Mouse (Mus musculus): ENCODE measurements around the gene Slc29a2. TPM values are rescaled to one million over a fixed set of nuclear protein-coding genes. Genes with fewer than 3 reads are reported as not detected.

Gene Slc29a2
- polyA plus RNA-seq (2017; shearing (Covaris generic)): 1.3 TPM

GRCm38 (mm10) chr19:5023621-5024479, at the start of gene Slc29a2:
Gene Slc29a2, plus strand, starts transcription at chr19:5023860.

GRCm38 (mm10) chr19:4990256-4990625, 33.4 kb upstream of the Slc29a2 start, which contains the start of gene Npas4:
Gene Npas4, minus strand, starts transcription at chr19:4990316.

GRCm38 (mm10) chr19:5038709-5039156, 15.1 kb downstream of the Slc29a2 start, which contains the start of the genes B4gat1 and AC124502.3:
Gene B4gat1, plus strand, starts transcription at chr19:5038826.
Gene AC124502.3, plus strand, starts transcription at chr19:5038891.

GRCm38 (mm10) chr19:5040862-5041523, 17.3 kb downstream of the Slc29a2 start, which contains the start of gene Brms1:
Gene Brms1, plus strand, starts transcription at chr19:5041354.

GRCm38 (mm10) chr19:5050047-5050905, 26.6 kb downstream of the Slc29a2 start, which contains the start of gene Rin1:
Gene Rin1, plus strand, starts transcription at chr19:5050481.

GRCm38 (mm10) chr19:5067867-5068569, 44.4 kb downstream of the Slc29a2 start, which contains the start of gene Cd248:
Gene Cd248, plus strand, starts transcription at chr19:5068078.

Other genes starting within 250 kb of the Slc29a2 start
- 47.7 TPM for gene Rbm4, start 230.0 kb upstream of the Slc29a2 start, polyA plus RNA-seq (2017; shearing (Covaris generic))
- gene Gm21992, start 212.2 kb upstream of the Slc29a2 start, polyA plus RNA-seq (2017; shearing (Covaris generic)): 28.1 TPM
- gene Rbm14, start 212.2 kb upstream of the Slc29a2 start, polyA plus RNA-seq (2017; shearing (Covaris generic)): 102 TPM
- gene Ccs, start 184.5 kb upstream of the Slc29a2 start, polyA plus RNA-seq (2017; shearing (Covaris generic)): 71.3 TPM
- gene Ccdc87, start 184.5 kb upstream of the Slc29a2 start, polyA plus RNA-seq (2017; shearing (Covaris generic)): not detected
- gene Ctsf, start 168.7 kb upstream of the Slc29a2 start, polyA plus RNA-seq (2017; shearing (Covaris generic)): 13.9 TPM
- not detected for gene Actn3, start 146.0 kb upstream of the Slc29a2 start, polyA plus RNA-seq (2017; shearing (Covaris generic))
- 4.3 TPM for gene Zdhhc24, start 145.2 kb upstream of the Slc29a2 start, polyA plus RNA-seq (2017; shearing (Covaris generic))
- gene Bbs1, start 117.2 kb upstream of the Slc29a2 start, polyA plus RNA-seq (2017; shearing (Covaris generic)): 0.37 TPM
- gene Dpp3, start 95.6 kb upstream of the Slc29a2 start, polyA plus RNA-seq (2017; shearing (Covaris generic)): 59.0 TPM
- 1.4 TPM for gene Peli3, start 80.7 kb upstream of the Slc29a2 start, polyA plus RNA-seq (2017; shearing (Covaris generic))
- gene Mrpl11, start 61.7 kb upstream of the Slc29a2 start, polyA plus RNA-seq (2017; shearing (Covaris generic)): 46.3 TPM
- gene Npas4, start 33.5 kb upstream of the Slc29a2 start, polyA plus RNA-seq (2017; shearing (Covaris generic)): not detected
- 3.6 TPM for gene B4gat1, start 15.0 kb downstream of the Slc29a2 start, polyA plus RNA-seq (2017; shearing (Covaris generic))
- 1.8 TPM for gene AC124502.3, start 15.0 kb downstream of the Slc29a2 start, polyA plus RNA-seq (2017; shearing (Covaris generic))
- 82.7 TPM for gene Brms1, start 17.5 kb downstream of the Slc29a2 start, polyA plus RNA-seq (2017; shearing (Covaris generic))
- gene Rin1, start 26.6 kb downstream of the Slc29a2 start, polyA plus RNA-seq (2017; shearing (Covaris generic)): 0.70 TPM
- not detected for gene Cd248, start 44.2 kb downstream of the Slc29a2 start, polyA plus RNA-seq (2017; shearing (Covaris generic))
- gene Tmem151a, start 61.7 kb downstream of the Slc29a2 start, polyA plus RNA-seq (2017; shearing (Covaris generic)): not detected
- 34.0 TPM for gene Yif1a, start 64.7 kb downstream of the Slc29a2 start, polyA plus RNA-seq (2017; shearing (Covaris generic))
- gene Cnih2, start 74.7 kb downstream of the Slc29a2 start, polyA plus RNA-seq (2017; shearing (Covaris generic)): 0.52 TPM
- gene Rab1b, start 83.2 kb downstream of the Slc29a2 start, polyA plus RNA-seq (2017; shearing (Covaris generic)): 120 TPM
- gene Klc2, start 94.7 kb downstream of the Slc29a2 start, polyA plus RNA-seq (2017; shearing (Covaris generic)): 4.6 TPM
- gene Pacs1, start 249.3 kb downstream of the Slc29a2 start, polyA plus RNA-seq (2017; shearing (Covaris generic)): 141 TPM

All from naive thymus-derived CD4-positive, alpha-beta T cell, adult 5 months (primary cell).